Mouse (Mus musculus) adrenal gland (tissue): ENCODE results near the gene Sln.

ENCODE experiments used
- intact Hi-C: fragments of 180-260 bp; cut with DNase I; formaldehyde crosslinking; loops from one replicate; pipeline ENCODE4 v1.15.1; 2025
- long read RNA-seq, 2 experiments: library from polyadenylated mRNA; unstranded; transcript quantifications; one replicate each; pipeline ENCODE4 v2.0.0; 2020; ENCODE audit warnings: borderline replicate concordance in 1 of 2; ENCODE audit not compliant: insufficient replicate concordance in 1 of 2

Gene Sln
- long read RNA-seq, experiment 1 = 0 reads
- long read RNA-seq, experiment 2 = 0 reads

DNA sequence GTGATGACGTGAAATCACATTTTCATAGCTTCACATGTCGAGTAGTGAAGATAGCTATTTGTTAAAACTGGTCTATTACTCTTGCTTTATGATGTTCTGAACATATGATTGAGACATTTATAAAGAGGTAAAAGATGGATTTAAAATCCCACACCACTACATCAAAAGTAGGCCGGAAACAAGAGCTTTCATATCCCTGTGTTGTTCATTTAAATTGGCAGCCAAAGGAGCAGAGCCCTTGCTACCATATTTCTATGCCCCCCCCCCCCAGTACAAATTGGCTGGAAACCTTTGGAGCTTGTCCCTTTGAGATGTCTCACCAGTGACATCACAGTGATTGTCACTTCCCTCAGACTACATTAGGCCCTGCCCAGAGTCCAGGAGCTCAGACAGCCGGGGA is at the start of gene Sln:
Sln (plus strand) TSS at position 301 of the 400 bp plus-strand sequence.
- intact Hi-C loops = no loop called here

- intact Hi-C loops = no loop called here
These were observed 47.0 kb upstream of the Sln start for GRCm38 (mm10) chr9:53802921-53803320.

DNA sequence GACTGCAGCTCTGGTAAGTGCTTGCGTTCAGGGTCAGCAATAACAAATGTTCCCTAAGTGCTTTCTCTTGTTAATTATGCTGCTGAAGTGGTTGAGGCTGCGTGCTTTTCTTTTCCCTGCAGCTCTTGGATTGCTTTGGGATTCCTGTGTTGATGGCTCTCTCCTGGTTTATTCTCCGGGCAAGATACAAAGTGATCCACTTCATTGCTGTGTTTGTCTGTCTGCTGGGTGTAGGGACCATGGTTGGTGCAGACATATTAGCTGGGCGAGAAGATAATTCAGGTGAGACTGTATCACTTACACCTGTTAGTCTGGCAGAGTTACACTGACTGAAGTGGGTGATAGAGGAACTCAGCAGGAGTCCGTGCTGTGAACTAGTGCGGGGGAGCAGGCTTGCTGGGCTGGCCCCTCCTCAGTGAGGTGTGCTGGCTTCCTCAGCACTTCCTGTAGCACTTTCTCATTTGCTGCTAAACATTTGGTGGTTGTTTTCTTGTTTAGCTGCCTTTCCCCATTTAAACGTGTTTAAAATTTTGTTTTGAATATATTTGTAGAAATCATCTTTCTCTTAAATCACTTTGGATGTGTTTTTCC is 43.4 kb upstream of the Sln start:
- intact Hi-C loops = no loop called here

DNA sequence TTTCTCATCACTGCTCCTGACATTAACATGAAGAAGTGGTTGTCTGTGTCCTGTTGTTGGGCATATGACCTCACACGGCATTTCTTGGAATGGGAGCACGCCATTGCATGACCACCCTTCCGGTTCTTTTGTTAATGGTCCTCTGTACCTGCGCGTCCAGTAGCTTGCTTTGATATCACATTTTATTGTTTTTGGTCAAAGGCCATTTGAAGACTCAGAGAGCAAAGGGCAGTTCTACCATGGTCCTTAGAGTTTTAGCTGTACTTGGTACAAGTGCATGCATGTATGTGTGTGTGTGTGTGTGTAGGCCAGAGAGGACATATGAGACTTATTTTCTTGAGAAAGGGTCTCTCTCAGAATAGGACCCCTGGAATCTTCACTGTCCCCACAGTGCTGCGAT is 36.5 kb upstream of the Sln start:
- intact Hi-C loops = no loop called here

DNA sequence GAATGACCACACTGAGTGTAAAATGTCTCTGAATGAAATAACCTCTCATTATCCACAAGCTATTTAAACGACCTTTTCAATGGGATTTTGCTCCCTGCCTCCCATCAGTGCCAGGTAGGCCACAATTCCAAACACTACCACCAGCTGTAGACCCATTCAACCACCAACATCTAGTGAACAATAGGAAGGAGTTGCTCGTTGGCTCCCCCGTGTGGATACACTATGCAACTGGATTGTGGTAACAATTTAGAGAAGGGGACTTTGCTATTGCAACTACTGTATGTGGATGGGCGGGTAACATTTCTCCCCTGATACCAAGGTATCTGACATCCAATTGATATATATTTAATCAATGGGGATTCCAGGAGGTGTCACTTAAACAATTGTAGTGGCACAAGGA is 31.2 kb upstream of the Sln start:
- intact Hi-C loops = loop anchor here (1.0 kb wide), 1 partner anchor 67 kb away; no protein-coding TSS in a partner anchor

DNA sequence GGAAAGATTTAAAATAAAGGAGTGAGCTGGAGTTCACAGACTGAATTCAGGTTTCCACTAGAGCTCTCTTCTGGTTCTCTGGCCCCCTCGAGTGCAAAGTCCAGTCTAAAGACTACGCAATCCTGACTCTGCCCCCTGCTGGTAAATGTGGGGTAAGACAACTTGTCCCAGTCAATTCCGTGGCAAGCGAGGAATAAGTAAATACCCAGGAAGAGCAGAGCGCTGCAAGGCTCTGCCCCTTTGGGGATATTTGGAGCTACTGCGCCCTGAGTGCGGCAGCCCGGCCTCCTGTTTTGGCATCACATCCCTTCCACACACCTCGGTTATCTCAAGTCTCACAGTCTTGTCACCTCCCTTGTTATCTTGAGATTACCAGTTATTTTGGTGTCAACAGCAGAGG is 24.6 kb upstream of the Sln start:
- intact Hi-C loops = loop anchor here (10.0 kb wide), 1 partner anchor 159 kb away; no protein-coding TSS in a partner anchor

DNA sequence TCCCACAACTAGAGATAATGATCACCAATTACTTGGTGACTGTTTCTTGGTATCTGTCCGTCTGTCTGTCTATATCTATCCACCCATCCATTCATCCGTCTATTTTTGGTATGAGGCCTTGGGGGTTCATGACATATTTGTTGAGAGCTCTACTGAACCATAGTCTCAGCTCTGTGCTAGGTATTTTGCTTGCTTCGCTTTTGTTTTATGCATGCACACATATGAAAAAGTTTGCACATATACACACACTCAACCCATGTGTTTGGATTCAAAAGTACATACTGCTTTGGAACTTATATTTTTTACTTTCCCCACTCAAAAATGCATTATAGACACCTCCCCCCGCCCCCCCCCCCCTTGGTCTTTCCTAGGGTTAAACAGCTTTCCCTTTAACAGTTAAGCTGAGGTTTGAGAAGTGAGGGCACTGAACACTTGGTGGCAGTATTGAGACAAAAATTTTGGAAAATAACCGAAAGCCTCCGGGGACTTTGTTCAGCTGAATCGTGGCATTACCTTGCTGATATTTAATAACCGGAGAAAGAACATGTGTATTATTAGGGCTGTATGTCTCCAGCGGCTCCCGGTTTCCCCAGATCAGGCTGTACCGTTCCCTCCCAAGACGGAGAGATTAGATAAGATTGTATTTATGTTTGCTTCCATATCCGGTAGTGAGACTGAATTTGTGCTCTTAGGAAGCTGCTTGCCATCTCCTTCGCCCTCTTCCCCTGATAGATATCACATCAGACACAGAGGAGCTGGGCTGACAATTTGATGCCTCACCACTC is 20.7 kb upstream of the Sln start:
- intact Hi-C loops = loop anchor here (10.0 kb wide), 1 partner anchor 156 kb away; no protein-coding TSS in a partner anchor

DNA sequence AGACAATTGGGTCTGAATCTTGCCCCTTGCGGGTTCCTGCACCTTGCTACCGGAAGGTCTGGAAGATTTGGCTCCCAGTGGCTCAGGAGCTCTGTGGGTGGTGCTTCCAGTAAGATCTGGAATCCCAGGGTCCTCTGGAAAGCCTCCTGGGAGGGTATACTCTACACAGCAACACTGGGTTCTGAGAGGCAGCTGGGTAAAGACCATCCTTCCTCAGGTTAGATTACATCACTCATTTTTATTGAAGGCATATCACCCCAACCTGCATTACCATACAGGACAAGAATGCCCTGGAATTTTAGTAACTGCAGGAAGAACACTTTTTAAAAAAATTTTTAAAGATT is 20.1 kb upstream of the Sln start:
- intact Hi-C loops = loop anchor here (10.0 kb wide), 1 partner anchor 155 kb away; no protein-coding TSS in a partner anchor

DNA sequence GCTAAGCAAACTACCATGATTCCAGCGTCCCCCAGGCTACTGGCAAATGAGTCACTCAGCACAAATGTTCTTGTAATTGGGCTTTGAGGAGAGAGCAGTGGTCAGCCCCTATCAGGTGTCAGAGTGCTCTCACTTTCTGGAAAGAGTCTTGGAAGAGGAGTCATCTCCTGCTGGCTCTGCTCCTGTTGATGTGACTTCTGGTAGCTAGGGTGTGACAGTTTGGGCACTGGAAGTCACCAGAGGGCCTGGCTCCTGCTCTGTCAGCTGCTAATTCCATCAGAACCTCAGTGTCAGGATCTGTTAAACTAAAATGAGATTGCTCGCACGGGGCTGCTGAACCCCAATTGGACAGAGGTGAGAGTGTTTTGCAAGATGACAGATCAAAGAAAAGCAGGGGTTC is 14.9 kb upstream of the Sln start:
- intact Hi-C loops = no loop called here

- intact Hi-C loops = no loop called here
These were observed 14.0 kb upstream of the Sln start for GRCm38 (mm10) chr9:53835976-53836375.

- intact Hi-C loops = no loop called here
These were observed 11.1 kb upstream of the Sln start for GRCm38 (mm10) chr9:53838816-53839215.

DNA sequence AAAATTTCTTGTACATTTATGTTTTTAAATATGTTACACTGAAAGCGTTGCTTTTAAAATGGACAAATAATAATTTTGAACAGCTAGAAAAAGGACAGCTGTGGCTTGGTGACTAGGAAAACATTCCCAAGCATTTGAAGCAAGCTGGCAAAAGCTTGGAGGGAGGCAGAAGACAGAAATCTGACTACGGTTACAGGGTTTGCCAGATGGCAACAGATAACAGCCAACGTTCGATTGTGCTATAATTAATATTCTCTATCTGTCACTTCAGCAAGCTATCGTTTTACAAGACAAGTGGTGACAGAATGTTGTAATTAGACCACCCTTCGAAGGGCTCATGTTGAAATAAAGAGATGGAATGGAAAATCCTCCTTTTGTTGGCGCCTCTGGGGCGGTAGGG is 1.4 kb upstream of the Sln start:
- intact Hi-C loops = no loop called here

GRCm38 (mm10) chr9:53852158-53852557 is 2.2 kb downstream of the Sln start:
- intact Hi-C loops = no loop called here

GRCm38 (mm10) chr9:53853672-53854071 is 3.7 kb downstream of the Sln start:
- intact Hi-C loops = no loop called here

DNA sequence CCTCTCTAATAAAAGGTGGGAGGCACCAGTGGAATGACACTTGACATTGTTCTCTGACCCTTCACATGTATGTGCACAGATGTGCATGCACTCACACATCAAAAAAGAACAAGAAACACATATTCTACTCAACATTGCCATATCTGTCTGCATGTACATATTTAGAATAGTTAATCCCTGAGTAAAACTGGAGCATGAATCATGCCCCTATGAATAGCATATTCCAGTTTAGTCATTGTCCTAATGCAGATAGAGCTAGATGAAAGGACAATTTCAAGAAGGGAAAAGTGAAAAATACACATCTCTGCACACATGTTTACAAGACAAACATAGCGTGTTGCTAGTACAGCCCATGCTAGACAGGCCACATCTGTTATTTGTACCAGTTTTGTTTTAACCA is 4.6 kb downstream of the Sln start:
- intact Hi-C loops = no loop called here

GRCm38 (mm10) chr9:53857864-53858263 is 7.9 kb downstream of the Sln start:
- intact Hi-C loops = no loop called here

GRCm38 (mm10) chr9:53873239-53873638 is 23.3 kb downstream of the Sln start:
- intact Hi-C loops = no loop called here

- intact Hi-C loops = no loop called here
These were observed 27.5 kb downstream of the Sln start for GRCm38 (mm10) chr9:53877423-53877822.

DNA sequence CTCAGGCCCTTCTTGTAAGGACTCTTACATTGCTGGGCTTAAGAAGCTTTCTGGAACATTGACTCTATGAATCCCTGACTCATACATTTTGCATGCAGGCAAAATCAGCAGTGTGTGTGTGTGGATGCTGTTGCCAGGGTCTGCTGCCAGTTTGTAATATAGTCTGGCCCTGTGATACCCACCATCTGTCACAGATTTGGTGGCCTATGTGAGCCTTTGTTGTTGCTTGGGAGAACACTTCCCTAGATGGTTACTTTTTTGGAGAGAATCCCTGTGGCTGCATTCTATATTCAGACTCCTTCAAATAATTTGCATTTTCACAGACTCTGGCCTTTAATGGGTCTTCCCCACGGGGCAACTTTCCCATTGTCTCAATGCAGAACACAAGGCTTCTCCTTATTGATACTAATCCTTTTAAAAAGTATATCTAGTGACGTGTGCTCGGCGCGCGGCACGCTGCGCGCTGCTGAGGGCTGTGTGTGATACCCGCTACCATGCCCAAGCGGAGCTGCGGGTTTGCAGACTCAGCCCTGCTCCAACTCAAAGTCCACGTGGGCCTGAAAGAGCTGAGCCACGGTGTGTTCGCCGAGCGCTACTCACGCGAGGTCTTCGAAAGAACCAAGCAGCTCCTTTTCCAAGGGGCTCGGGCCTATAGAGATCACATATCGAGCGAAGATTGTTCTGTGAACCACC is 33.8 kb downstream of the Sln start:
- intact Hi-C loops = no loop called here

DNA sequence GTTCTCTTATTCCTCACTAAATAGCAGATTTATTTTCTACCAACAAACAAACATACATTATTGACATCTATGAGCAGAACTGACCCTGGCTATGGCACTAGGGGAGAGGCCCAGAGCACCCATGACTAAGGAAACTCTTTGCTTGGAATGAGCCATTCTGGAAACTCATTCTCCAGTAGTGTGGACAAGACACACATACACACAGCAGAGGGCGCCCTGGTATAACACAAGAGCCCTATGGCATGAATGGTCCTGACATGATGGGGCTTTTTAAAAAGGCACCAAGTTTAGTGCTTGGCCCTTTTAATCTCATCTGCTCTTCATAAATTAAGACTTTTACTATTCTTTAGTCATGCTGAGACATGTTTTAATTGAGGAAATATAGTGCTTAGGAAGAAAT is 40.1 kb downstream of the Sln start:
- intact Hi-C loops = loop anchor here (10.0 kb wide), 1 partner anchor 95 kb away; no protein-coding TSS in a partner anchor

GRCm38 (mm10) chr9:53895827-53896226 is 45.9 kb downstream of the Sln start:
- intact Hi-C loops = loop anchor here (10.0 kb wide), 1 partner anchor 89 kb away; no protein-coding TSS in a partner anchor

- intact Hi-C loops = loop anchor here (10.0 kb wide), 1 partner anchor 85 kb away; no protein-coding TSS in a partner anchor
These were observed 49.9 kb downstream of the Sln start for GRCm38 (mm10) chr9:53899836-53900235.
